Mouse (Mus musculus) brain, embryonic 14.5 days (tissue): ENCODE data around the gene Fam240a.

Source experiments
- CTCF ChIP-seq: fragments of 200-500 bp; IDR thresholded peaks from 2 replicates; pipeline ENCODE4 v1.5.1; 2012; ENCODE audit warnings: inconsistent platforms, mild to moderate bottlenecking, moderate library complexity, borderline replicate concordance; ENCODE audit not compliant: insufficient read depth, insufficient read length; ENCODE audit errors: extremely low read depth
- POLR2A ChIP-seq: fragments of 200-500 bp; IDR thresholded peaks from 2 replicates; pipeline ENCODE4 v1.6.1; 2012; ENCODE audit warnings: mild to moderate bottlenecking, inconsistent platforms, borderline replicate concordance; ENCODE audit not compliant: poor library complexity, insufficient read depth, insufficient read length, severe bottlenecking; ENCODE audit errors: extremely low read depth

- no peak for TF ChIP-seq CTCF
- TF ChIP-seq POLR2A = no peak
Observed at GRCm38 (mm10) chr9:110895994-110896393, 20.7 kb downstream of the Fam240a start.
